ENCODE assay signal across 8 mouse cellular contexts in the genomic region with DNA sequence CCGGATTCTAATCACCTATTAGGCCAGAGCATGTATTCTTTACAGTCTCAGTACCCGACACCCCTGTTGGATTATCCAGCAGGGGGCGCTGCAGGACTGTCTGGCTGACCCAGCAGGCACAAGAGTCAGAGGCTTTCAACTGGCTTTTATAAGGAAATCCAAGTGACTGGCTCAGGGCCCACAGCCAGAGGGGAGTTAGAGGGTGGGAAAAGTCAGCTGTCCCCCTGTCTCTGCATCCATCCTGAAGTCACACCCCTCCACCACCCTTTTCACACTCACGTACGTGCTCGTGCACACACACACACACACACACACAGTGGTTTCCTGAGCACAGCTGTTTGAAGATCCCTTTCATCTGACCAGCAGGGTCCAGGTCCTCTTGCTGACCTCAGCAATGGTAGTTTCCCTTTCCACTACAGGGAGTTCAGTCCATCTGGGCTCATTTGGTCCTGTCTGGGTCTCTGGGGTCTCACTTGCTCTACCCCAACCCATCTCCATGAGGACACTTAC. TPM values are rescaled to one million over a fixed set of nuclear protein-coding genes. Genes with fewer than 3 reads are reported as not detected.
DNase-seq lines count a peak whose midpoint lies in the region; ATAC-seq and TF ChIP-seq lines count a peak whose summit lies in the region.

No protein-coding gene starts in this region.

- H3K4me1 ChIP-seq in embryonic fibroblast, embryonic 13.5 days (ENCODE audit: control insufficient read depth, insufficient read depth, low read length), result no peaks in the 10 kb centered on the region
- peaks cover 19% of the 10 kb centered on the region for H3K4me1 ChIP-seq in heart, embryonic 13.5 days
- peaks cover 13% of the 10 kb centered on the region for H3K4me1 ChIP-seq in liver, embryonic 13.5 days (replicated peaks)
- no peaks in the 10 kb centered on the region for H3K4me1 ChIP-seq in neural tube, embryonic 14.5 days (ENCODE audit: control insufficient read depth, insufficient read depth, low read length)
- H3K4me1 ChIP-seq in testis, adult 2 months (ENCODE audit: control insufficient read depth, insufficient read depth, low read length), result no peaks in the 10 kb centered on the region

- no peak overlapping the region for H3K4me3 ChIP-seq in embryonic fibroblast, embryonic 13.5 days (ENCODE audit: insufficient read depth, low read length)
- no peak overlapping the region for H3K4me3 ChIP-seq in heart, embryonic 13.5 days
- no peak overlapping the region for H3K4me3 ChIP-seq in liver, embryonic 13.5 days (replicated peaks)
- no peak overlapping the region for H3K4me3 ChIP-seq in neural tube, embryonic 14.5 days (ENCODE audit: low read depth, low read length)
- H3K4me3 ChIP-seq in testis, adult 2 months (ENCODE audit: control insufficient read depth, low read depth, low read length), result no peak overlapping the region

- 14% methylated on average over 6 of the region's 6 CpGs for WGBS in heart, embryonic 13.5 days
- 18% methylated on average over 6 of the region's 6 CpGs for WGBS in liver, embryonic 13.5 days (ENCODE audit: insufficient replicate concordance)
- 14% methylated on average over 6 of the region's 6 CpGs for WGBS in neural tube, embryonic 14.5 days

- no peak for TF ChIP-seq POLR2A in embryonic fibroblast, embryonic 13.5 days (IDR thresholded peaks at IDR 0.05; ENCODE audit: low read depth, low read length)
- TF ChIP-seq POLR2A in testis, adult 2 months (IDR thresholded peaks at IDR 0.05; ENCODE audit: control insufficient read depth, low read depth, low read length), result no peak

- peak overlapping the region; percentile 8; the same call in 1 of the 2 replicates for H3K9ac ChIP-seq in heart, embryonic 13.5 days
- H3K9ac ChIP-seq in liver, embryonic 13.5 days, result no peak overlapping the region
- H3K9ac ChIP-seq in neural tube, embryonic 14.5 days (replicated peaks; ENCODE audit: low read depth, low read length), result no peak overlapping the region

- H3K27ac ChIP-seq in embryonic fibroblast, embryonic 13.5 days (ENCODE audit: insufficient read depth, low read length), result no peak overlapping the region
- H3K27ac ChIP-seq in heart, embryonic 13.5 days (replicated peaks), result no peak overlapping the region
- H3K27ac ChIP-seq in liver, embryonic 13.5 days, result no peak overlapping the region
- no peak overlapping the region for H3K27ac ChIP-seq in neural tube, embryonic 14.5 days (ENCODE audit: low read depth, low read length)
- no peak overlapping the region for H3K27ac ChIP-seq in testis, adult 2 months (ENCODE audit: control insufficient read depth, insufficient read depth, low read depth, low read length)

- no peaks in the 10 kb centered on the region for H3K9me3 ChIP-seq in heart, embryonic 13.5 days
- no peaks in the 10 kb centered on the region for H3K9me3 ChIP-seq in liver, embryonic 13.5 days (replicated peaks)
- H3K9me3 ChIP-seq in neural tube, embryonic 14.5 days (ENCODE audit: control insufficient read depth, low read length), result no peaks in the 10 kb centered on the region

- 0 out of 2 replicates have a peak, but pooled peaks have one; percentile 20 for ATAC-seq in heart, embryonic 13.5 days (ENCODE audit: extremely low read depth, insufficient number of reproducible peaks, low FRiP score, low TSS enrichment)
- peak; percentile 50; the same call in 1 of the 2 replicates for ATAC-seq in liver, embryonic 13.5 days (ENCODE audit: low read depth)
- peak; percentile 69; the same call in 1 of the 2 replicates for ATAC-seq in neural tube, embryonic 14.5 days (ENCODE audit: low read depth)

- H3K36me3 ChIP-seq in heart, embryonic 13.5 days, result no peaks in the 10 kb centered on the region
- no peaks in the 10 kb centered on the region for H3K36me3 ChIP-seq in liver, embryonic 13.5 days
- no peaks in the 10 kb centered on the region for H3K36me3 ChIP-seq in neural tube, embryonic 14.5 days (ENCODE audit: control insufficient read depth, insufficient read depth, low read length)
- H3K36me3 ChIP-seq in testis, adult 2 months (ENCODE audit: control insufficient read depth, insufficient read depth, low read length), result no peaks in the 10 kb centered on the region

- no peaks in the 10 kb centered on the region for H3K27me3 ChIP-seq in heart, embryonic 13.5 days (replicated peaks)
- no peaks in the 10 kb centered on the region for H3K27me3 ChIP-seq in liver, embryonic 13.5 days
- no peaks in the 10 kb centered on the region for H3K27me3 ChIP-seq in neural tube, embryonic 14.5 days (ENCODE audit: control insufficient read depth, insufficient read depth, low read length)
- no peaks in the 10 kb centered on the region for H3K27me3 ChIP-seq in testis, adult 2 months (ENCODE audit: control insufficient read depth, insufficient read depth, low read length)

- peak; percentile 69 for TF ChIP-seq CTCF in embryonic fibroblast, embryonic 13.5 days (IDR thresholded peaks at IDR 0.05; ENCODE audit: borderline replicate concordance, insufficient read depth, low read length)
- peak; percentile 75 for TF ChIP-seq CTCF in testis, adult 2 months (IDR thresholded peaks at IDR 0.05; ENCODE audit: control insufficient read depth, insufficient read depth, insufficient replicate concordance, low read depth, low read length)

- peak; percentile 83 for DNase-seq in 416B (ENCODE audit: low read depth)
- peak; percentile 89 to 94 for DNase-seq in adrenal gland, postnatal 4 days (ENCODE audit: low spot score in 2 of 2)
- peak; percentile 91 to 96 for DNase-seq in kidney, postnatal 25 days
- peak; percentile 65 for DNase-seq in liver, embryonic 13.5 days

- no peak overlapping the region for H3K4me2 ChIP-seq in heart, embryonic 13.5 days
- no peak overlapping the region for H3K4me2 ChIP-seq in liver, embryonic 13.5 days
- no peak overlapping the region for H3K4me2 ChIP-seq in neural tube, embryonic 14.5 days (ENCODE audit: low read depth, low read length)

RNA-seq across cellular contexts. Expression of a gene that starts 14.1 kb away (rescaled TPM):
- total RNA-seq in adrenal gland, postnatal 4 days (2021), result under 1 TPM in 1 of 2 experiments, not detected in 1; 0.36 TPM
- polyA plus RNA-seq in embryonic fibroblast, embryonic 13.5 days (2011; ENCODE audit: insufficient read length, low read depth, missing spikeins), result not detected in 2 replicates
- polyA plus RNA-seq in heart, embryonic 13.5 days (2015; fragmentation: Nextera tagmentation; extraction: Ambion mirVana), result not detected in 2 replicates
- not detected in 2 replicates for polyA plus RNA-seq in liver, embryonic 13.5 days (2015; fragmentation: Nextera tagmentation; extraction: Ambion mirVana)
- not detected in 2 replicates for polyA plus RNA-seq in neural tube, embryonic 14.5 days (2014; fragmentation: Nextera tagmentation; extraction: Ambion mirVana)
- not detected in 2 replicates for polyA plus RNA-seq in testis, adult 2 months (2012; rRNA removed)

RNA-seq across cellular contexts. Expression of a gene that starts 17.0 kb away (rescaled TPM):
- under 1 TPM; 0.50 to 0.59 TPM for total RNA-seq in adrenal gland, postnatal 4 days (2021)
- polyA plus RNA-seq in embryonic fibroblast, embryonic 13.5 days (2011; ENCODE audit: insufficient read length, low read depth, missing spikeins), result not detected in 2 replicates
- 0.24 TPM in 1 of 2 replicates, not detected in the other for polyA plus RNA-seq in heart, embryonic 13.5 days (2015; fragmentation: Nextera tagmentation; extraction: Ambion mirVana)
- 0.07 and 0.13 TPM in 2 replicates for polyA plus RNA-seq in liver, embryonic 13.5 days (2015; fragmentation: Nextera tagmentation; extraction: Ambion mirVana)
- polyA plus RNA-seq in neural tube, embryonic 14.5 days (2014; fragmentation: Nextera tagmentation; extraction: Ambion mirVana), result 18.8 and 20.4 TPM in 2 replicates
- 0.31 and 0.42 TPM in 2 replicates for polyA plus RNA-seq in testis, adult 2 months (2012; rRNA removed)

RNA-seq across cellular contexts. Expression of a gene that starts 38.2 kb away (rescaled TPM):
- 10 to 100 TPM; 17.6 to 41.1 TPM for total RNA-seq in adrenal gland, postnatal 4 days (2021)
- 6.4 and 9.2 TPM in 2 replicates for polyA plus RNA-seq in embryonic fibroblast, embryonic 13.5 days (2011; ENCODE audit: insufficient read length, low read depth, missing spikeins)
- 20.6 and 20.7 TPM in 2 replicates for polyA plus RNA-seq in heart, embryonic 13.5 days (2015; fragmentation: Nextera tagmentation; extraction: Ambion mirVana)
- 11.3 and 12.8 TPM in 2 replicates for polyA plus RNA-seq in liver, embryonic 13.5 days (2015; fragmentation: Nextera tagmentation; extraction: Ambion mirVana)
- polyA plus RNA-seq in neural tube, embryonic 14.5 days (2014; fragmentation: Nextera tagmentation; extraction: Ambion mirVana), result 3.7 and 9.0 TPM in 2 replicates
- polyA plus RNA-seq in testis, adult 2 months (2012; rRNA removed), result 0.36 and 2.6 TPM in 2 replicates

RNA-seq across cellular contexts. Expression of a gene that starts 47.6 kb away (rescaled TPM):
- total RNA-seq in adrenal gland, postnatal 4 days (2021), result 1 to 10 TPM in 1 of 2 experiments, under 1 TPM in 1; 0.99 to 1.6 TPM
- not detected in 2 replicates for polyA plus RNA-seq in embryonic fibroblast, embryonic 13.5 days (2011; ENCODE audit: insufficient read length, low read depth, missing spikeins)
- 0.17 TPM in 1 of 2 replicates, not detected in the other for polyA plus RNA-seq in heart, embryonic 13.5 days (2015; fragmentation: Nextera tagmentation; extraction: Ambion mirVana)
- 0.07 and 0.12 TPM in 2 replicates for polyA plus RNA-seq in liver, embryonic 13.5 days (2015; fragmentation: Nextera tagmentation; extraction: Ambion mirVana)
- polyA plus RNA-seq in neural tube, embryonic 14.5 days (2014; fragmentation: Nextera tagmentation; extraction: Ambion mirVana), result 0.56 and 0.99 TPM in 2 replicates
- 19.3 and 19.6 TPM in 2 replicates for polyA plus RNA-seq in testis, adult 2 months (2012; rRNA removed)

Comparison
In these comparisons a context has a peak if more than half of its experiments do, and no peak if none do; other contexts are left out.
1. RNA of a gene that starts 17.0 kb away (polyA plus RNA-seq): 18.8 to 20.4 TPM in neural tube, embryonic 14.5 days; 0.31 to 0.42 TPM in testis, adult 2 months, 0.07 to 0.13 TPM in liver, embryonic 13.5 days, 0.24 TPM in heart, embryonic 13.5 days and not detected in embryonic fibroblast, embryonic 13.5 days; every median in the first group is over 10 times any median in the second.
2. Peak in every context shown above with its lines, with median percentiles within 50 percentile points of each other: DNase-seq and ATAC-seq.